Mouse (Mus musculus) bone marrow macrophage, adult 2 months (primary cell): ENCODE measurements around the gene Emp3.

ENCODE experiments used
- CTCF ChIP-seq: IDR thresholded peaks from 2 replicates; pipeline ENCODE4 v1.5.1; 2012; ENCODE audit warnings: low read depth, mild to moderate bottlenecking, low read length, moderate library complexity
- POLR2A ChIP-seq: IDR thresholded peaks from 2 replicates; pipeline ENCODE4 v1.6.1; 2012; ENCODE audit warnings: mild to moderate bottlenecking, low read depth, low read length, borderline replicate concordance

DNA sequence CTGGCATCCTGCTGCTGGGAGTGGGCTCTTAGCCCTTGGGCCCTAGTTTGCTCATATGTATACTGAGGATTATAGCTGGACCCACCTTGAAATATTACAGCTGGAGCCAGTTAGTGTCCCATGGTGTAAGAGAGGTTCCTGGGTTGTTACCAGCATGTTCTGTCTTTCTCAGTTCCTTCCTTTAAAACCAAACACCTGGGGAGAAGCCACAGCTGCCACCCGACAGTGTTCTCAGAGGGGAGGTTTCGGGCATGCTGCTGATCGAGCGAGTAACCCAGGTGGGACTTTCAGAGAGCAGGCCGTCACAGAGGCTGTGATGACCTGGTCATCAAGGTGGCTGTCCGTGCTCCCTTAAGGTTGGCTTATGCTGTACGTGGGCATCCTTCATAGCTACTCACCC is 44.3 kb downstream of the Emp3 start:
- no peak for TF ChIP-seq CTCF
- TF ChIP-seq POLR2A = no peak
